Mouse (Mus musculus) ES-E14 (cell line): Measurements from ENCODE around the gene Crygs.
"Not testable (repeated sequence)": the region's sequence is repeated elsewhere in the genome, so short reads cannot be mapped to it uniquely, and the experiment has no call there.

Source experiments
- CHD2 ChIP-seq: IDR thresholded peaks from 2 replicates; pipeline ENCODE4 v1.6.1; 2014; ENCODE audit warnings: mild to moderate bottlenecking, low read depth, low read length, inconsistent platforms
- HCFC1 ChIP-seq: IDR thresholded peaks from 2 replicates; pipeline ENCODE4 v1.6.1; 2012; ENCODE audit warnings: low read length, inconsistent platforms, borderline replicate concordance; ENCODE audit not compliant: insufficient read depth
- MAFK ChIP-seq: IDR thresholded peaks from 2 replicates; pipeline ENCODE4 v1.6.1; 2014; ENCODE audit warnings: mild to moderate bottlenecking, low read depth, low read length, inconsistent platforms; ENCODE audit not compliant: insufficient read depth
- ZC3H11A ChIP-seq: IDR thresholded peaks from 2 replicates; pipeline ENCODE4 v1.6.1; 2012; ENCODE audit warnings: low read depth, mild to moderate bottlenecking, inconsistent platforms, low read length, borderline replicate concordance
- ZNF384 ChIP-seq: IDR thresholded peaks from 2 replicates; pipeline ENCODE4 v1.6.1; 2012; ENCODE audit warnings: low read depth, low read length, inconsistent platforms

GRCm38 (mm10) chr16:22778296-22778695 is 33.1 kb downstream of the Crygs start:
- not testable (repeated sequence) for TF ChIP-seq ZNF384, CHD2, ZC3H11A, HCFC1, MAFK
